Mouse (Mus musculus): ENCODE data around the gene Tyro3.

Gene Tyro3

GRCm38 (mm10) chr2:119804776-119805175, 7.2 kb downstream of the Tyro3 start:
- no peak for DNase-seq

GRCm38 (mm10) chr2:119805536-119805935, 8.0 kb downstream of the Tyro3 start:
- DNase-seq = no peak

- no peak for DNase-seq
Measured at GRCm38 (mm10) chr2:119808438-119808837, 10.9 kb downstream of the Tyro3 start.

GRCm38 (mm10) chr2:119808881-119809280, 11.3 kb downstream of the Tyro3 start:
- DNase-seq = no peak

- no peak for DNase-seq
Measured at GRCm38 (mm10) chr2:119810890-119811289, 13.4 kb downstream of the Tyro3 start.

- peak; percentile 48 for DNase-seq
Measured at GRCm38 (mm10) chr2:119811490-119812146, 14.1 kb downstream of the Tyro3 start.

GRCm38 (mm10) chr2:119814376-119814933, 16.9 kb downstream of the Tyro3 start:
- peak; percentile 73 for DNase-seq

GRCm38 (mm10) chr2:119816611-119817010, 19.1 kb downstream of the Tyro3 start:
- no peak for DNase-seq

GRCm38 (mm10) chr2:119817047-119817446, 19.5 kb downstream of the Tyro3 start:
- DNase-seq = peak; percentile 54

- DNase-seq = no peak
Measured at GRCm38 (mm10) chr2:119818668-119819272, 21.2 kb downstream of the Tyro3 start.

GRCm38 (mm10) chr2:119821136-119821535, 23.6 kb downstream of the Tyro3 start:
- peak; percentile 31 for DNase-seq

- no peak for DNase-seq
Measured at GRCm38 (mm10) chr2:119830579-119830978, 33.0 kb downstream of the Tyro3 start.

GRCm38 (mm10) chr2:119834231-119834630, 36.7 kb downstream of the Tyro3 start:
- DNase-seq = no peak

GRCm38 (mm10) chr2:119837616-119838015, 40.1 kb downstream of the Tyro3 start:
- DNase-seq = no peak

- no peak for DNase-seq
Measured at GRCm38 (mm10) chr2:119838363-119839156, 41.0 kb downstream of the Tyro3 start.

- no peak for DNase-seq
Measured at GRCm38 (mm10) chr2:119840008-119840407, 42.5 kb downstream of the Tyro3 start.

- peak; percentile 48 for DNase-seq
Measured at GRCm38 (mm10) chr2:119842000-119842399, 44.5 kb downstream of the Tyro3 start.

GRCm38 (mm10) chr2:119843526-119843925, 46.0 kb downstream of the Tyro3 start:
- no peak for DNase-seq

GRCm38 (mm10) chr2:119845882-119846546, 48.5 kb downstream of the Tyro3 start:
- no peak for DNase-seq

- DNase-seq = no peak
Measured at GRCm38 (mm10) chr2:119846929-119847328, 49.4 kb downstream of the Tyro3 start.

GRCm38 (mm10) chr2:119853811-119854210, 56.3 kb downstream of the Tyro3 start:
- no peak for DNase-seq

- no peak for DNase-seq
Measured at GRCm38 (mm10) chr2:119855310-119855850, 57.8 kb downstream of the Tyro3 start.

- DNase-seq = no peak
Measured at GRCm38 (mm10) chr2:119857341-119857740, 59.8 kb downstream of the Tyro3 start.

Data from right cerebral cortex, postnatal 25 days (tissue).